Mouse (Mus musculus): ENCODE data around the gene Vwa3a.

- TF ChIP-seq CTCF (IDR thresholded peaks at IDR 0.05; ENCODE audit: extremely low read depth, insufficient read length, insufficient replicate concordance, low read depth, low read length) (no peak), POLR2A (IDR thresholded peaks at IDR 0.05; ENCODE audit: low read depth, low read length) (no peak)
Measured at GRCm38 (mm10) chr7:120712071-120712470, 27.0 kb upstream of the Vwa3a start.

All from small intestine, adult 2 months (tissue).